Mouse (Mus musculus): ENCODE measurements around the gene Il4i1. TPM values are rescaled to one million over a fixed set of nuclear protein-coding genes. Genes with fewer than 3 reads are reported as not detected.

The Il4i1 gene
- polyA plus RNA-seq, 1 experiment: 2.7 TPM

Other genes starting within 250 kb of the Il4i1 start
- 11.1 and 30.6 TPM in 2 replicates for gene Napsa, start 244.0 kb upstream of the Il4i1 start, polyA plus RNA-seq (2012; rRNA removed)
- gene Kcnc3, start 225.7 kb upstream of the Il4i1 start, polyA plus RNA-seq (2012; rRNA removed): 16.7 and 24.5 TPM in 2 replicates
- 5.7 and 6.2 TPM in 2 replicates for gene Myh14, start 145.5 kb upstream of the Il4i1 start, polyA plus RNA-seq (2012; rRNA removed)
- 0.28 and 0.67 TPM in 2 replicates for gene Izumo2, start 107.6 kb upstream of the Il4i1 start, polyA plus RNA-seq (2012; rRNA removed)
- 40.0 and 40.6 TPM in 2 replicates for gene Vrk3, start 68.0 kb upstream of the Il4i1 start, polyA plus RNA-seq (2012; rRNA removed)
- 0.12 and 0.14 TPM in 2 replicates for gene Zfp473, start 65.3 kb upstream of the Il4i1 start, polyA plus RNA-seq (2012; rRNA removed)
- 36.7 and 40.5 TPM in 2 replicates for gene Nup62, start 299 bp upstream of the Il4i1 start, polyA plus RNA-seq (2012; rRNA removed)
- gene Atf5, start 271 bp downstream of the Il4i1 start, polyA plus RNA-seq (2012; rRNA removed): 139 and 143 TPM in 2 replicates
- gene Akt1s1, start 32.6 kb downstream of the Il4i1 start, polyA plus RNA-seq (2012; rRNA removed): 72.9 and 107 TPM in 2 replicates
- 90.6 and 94.6 TPM in 2 replicates for gene Tbc1d17, start 32.7 kb downstream of the Il4i1 start, polyA plus RNA-seq (2012; rRNA removed)
- gene Pnkp, start 40.8 kb downstream of the Il4i1 start, polyA plus RNA-seq (2012; rRNA removed): 43.4 and 50.8 TPM in 2 replicates
- gene Ptov1, start 53.4 kb downstream of the Il4i1 start, polyA plus RNA-seq (2012; rRNA removed): 243 and 279 TPM in 2 replicates
- gene Med25, start 76.3 kb downstream of the Il4i1 start, polyA plus RNA-seq (2012; rRNA removed): 95.2 and 106 TPM in 2 replicates
- 34.2 and 34.5 TPM in 2 replicates for gene Fuz, start 79.7 kb downstream of the Il4i1 start, polyA plus RNA-seq (2012; rRNA removed)
- 88.2 and 99.1 TPM in 2 replicates for gene Ap2a1, start 113.1 kb downstream of the Il4i1 start, polyA plus RNA-seq (2012; rRNA removed)
- 3.5 and 4.7 TPM in 2 replicates for gene Tsks, start 126.8 kb downstream of the Il4i1 start, polyA plus RNA-seq (2012; rRNA removed)
- 17.1 and 17.9 TPM in 2 replicates for gene Cpt1c, start 158.5 kb downstream of the Il4i1 start, polyA plus RNA-seq (2012; rRNA removed)
- gene Prmt1, start 170.2 kb downstream of the Il4i1 start, polyA plus RNA-seq (2012; rRNA removed): 211 and 218 TPM in 2 replicates
- gene Irf3, start 181.3 kb downstream of the Il4i1 start, polyA plus RNA-seq (2012; rRNA removed): 87.1 and 89.9 TPM in 2 replicates
- 20.3 and 22.0 TPM in 2 replicates for gene Bcl2l12, start 182.3 kb downstream of the Il4i1 start, polyA plus RNA-seq (2012; rRNA removed)
- 48.9 and 60.3 TPM in 2 replicates for gene Scaf1, start 200.0 kb downstream of the Il4i1 start, polyA plus RNA-seq (2012; rRNA removed)
- gene Rras, start 201.6 kb downstream of the Il4i1 start, polyA plus RNA-seq (2012; rRNA removed): 221 and 291 TPM in 2 replicates
- gene Prr12, start 236.5 kb downstream of the Il4i1 start, polyA plus RNA-seq (2012; rRNA removed): 5.7 and 10.5 TPM in 2 replicates
- 71.4 and 78.1 TPM in 2 replicates for gene Nosip, start 246.0 kb downstream of the Il4i1 start, polyA plus RNA-seq (2012; rRNA removed)
- 55.7 and 72.5 TPM in 2 replicates for gene Prrg2, start 246.3 kb downstream of the Il4i1 start, polyA plus RNA-seq (2012; rRNA removed)

All from gonadal fat pad, adult 2 months (tissue).